Mouse (Mus musculus) left cerebral cortex, postnatal 4 days (tissue): ENCODE data around the gene Emx2. TPM values are rescaled to one million over a fixed set of nuclear protein-coding genes. Genes with fewer than 3 reads are reported as not detected.

Experiments
- DNase-seq: peaks from one replicate; pipeline ENCODE4 v3.0.0-alpha.2; 2022
- intact Hi-C: fragments of 180-260 bp; cut with DNase I; formaldehyde crosslinking; loops from one replicate; pipeline ENCODE4 v1.15.1; 2025
- total RNA-seq, 2 experiments: library from RNA; stranded (reverse); gene quantifications; 2 replicates each; pipeline ENCODE4 v1.2.3; 2021

Emx2 gene
- 10 to 100 TPM in 1 of 2 experiments, 1 to 10 TPM in 1; 9.1 to 12.7 TPM for total RNA-seq

- intact Hi-C loops, result loop anchor here (10.0 kb wide), 1 partner anchor 867 kb away; no protein-coding TSS in a partner anchor
These were observed at the start of gene Emx2 for GRCm38 (mm10) chr19:59457951-59458742. TSS of gene Emx2 (plus strand) at chr19:59458372.

GRCm38 (mm10) chr19:59414128-59414527 lies 44.0 kb upstream of the Emx2 start:
- intact Hi-C loops, result loop anchor here (10.0 kb wide), 1 partner anchor 1021 kb away; no protein-coding TSS in a partner anchor
- DNase-seq, result no peak

More at GRCm38 (mm10) chr19:59457951-59458742, at the start of gene Emx2:
- peak; percentile 59 for DNase-seq

- peak; percentile 89 for DNase-seq
- intact Hi-C loops, result loop anchor here (10.0 kb wide), 1 partner anchor 1017 kb away; no protein-coding TSS in a partner anchor
These were observed 40.1 kb upstream of the Emx2 start for GRCm38 (mm10) chr19:59418024-59418423.

- intact Hi-C loops, result loop anchor here (10.0 kb wide), 1 partner anchor 1016 kb away; no protein-coding TSS in a partner anchor
- no peak for DNase-seq
These were observed 39.5 kb upstream of the Emx2 start for GRCm38 (mm10) chr19:59418671-59419070.

- intact Hi-C loops, result loop anchor here (10.0 kb wide), 1 partner anchor 902 kb away; no protein-coding TSS in a partner anchor
These were observed 35.8 kb upstream of the Emx2 start for GRCm38 (mm10) chr19:59422393-59422792.

GRCm38 (mm10) chr19:59423685-59424084 lies 34.5 kb upstream of the Emx2 start:
- no peak for DNase-seq
- intact Hi-C loops, result loop anchor here (10.0 kb wide), 1 partner anchor 901 kb away; no protein-coding TSS in a partner anchor

More at GRCm38 (mm10) chr19:59422393-59422792, 35.8 kb upstream of the Emx2 start:
- no peak for DNase-seq

GRCm38 (mm10) chr19:59424975-59425374 lies 33.2 kb upstream of the Emx2 start:
- no peak for DNase-seq
- intact Hi-C loops, result loop anchor here (10.0 kb wide), 1 partner anchor 900 kb away; no protein-coding TSS in a partner anchor

GRCm38 (mm10) chr19:59432286-59432685 lies 25.9 kb upstream of the Emx2 start:
- DNase-seq, result peak; percentile 25
- intact Hi-C loops, result no loop called here

- intact Hi-C loops, result loop anchor here (5.0 to 10.0 kb wide), 2 partner anchors 692 to 874 kb away; no protein-coding TSS in a partner anchor
- DNase-seq, result no peak
These were observed 7.5 kb upstream of the Emx2 start for GRCm38 (mm10) chr19:59450561-59451135.

- intact Hi-C loops, result loop anchor here (5.0 to 10.0 kb wide), 2 partner anchors 691 to 873 kb away; no protein-coding TSS in a partner anchor
- DNase-seq, result no peak
These were observed 6.7 kb upstream of the Emx2 start for GRCm38 (mm10) chr19:59451441-59451951.

GRCm38 (mm10) chr19:59452321-59452720 lies 5.9 kb upstream of the Emx2 start:
- no peak for DNase-seq
- intact Hi-C loops, result loop anchor here (5.0 to 10.0 kb wide), 2 partner anchors 690 to 872 kb away; no protein-coding TSS in a partner anchor

- DNase-seq, result no peak
- intact Hi-C loops, result loop anchor here (5.0 to 10.0 kb wide), 2 partner anchors 689 to 871 kb away; no protein-coding TSS in a partner anchor
These were observed 4.6 kb upstream of the Emx2 start for GRCm38 (mm10) chr19:59453591-59453990.

GRCm38 (mm10) chr19:59454196-59454595 lies 4.0 kb upstream of the Emx2 start:
- peak; percentile 88 for DNase-seq
- intact Hi-C loops, result loop anchor here (5.0 to 10.0 kb wide), 2 partner anchors 688 to 871 kb away; no protein-coding TSS in a partner anchor

GRCm38 (mm10) chr19:59455671-59456070 lies 2.5 kb upstream of the Emx2 start:
- DNase-seq, result no peak
- intact Hi-C loops, result loop anchor here (10.0 kb wide), 1 partner anchor 869 kb away; no protein-coding TSS in a partner anchor

GRCm38 (mm10) chr19:59457011-59457945 lies 894 bp upstream of the Emx2 start:
- intact Hi-C loops, result loop anchor here (10.0 kb wide), 1 partner anchor 868 kb away; no protein-coding TSS in a partner anchor
- DNase-seq, result no peak

- intact Hi-C loops, result loop anchor here (10.0 kb wide), 1 partner anchor 866 kb away; no protein-coding TSS in a partner anchor
- DNase-seq, result no peak
These were observed 567 bp downstream of the Emx2 start for GRCm38 (mm10) chr19:59458743-59459135.

- peak; percentile 34 for DNase-seq
- intact Hi-C loops, result loop anchor here (10.0 kb wide), 1 partner anchor 866 kb away; no protein-coding TSS in a partner anchor
These were observed 1.1 kb downstream of the Emx2 start for GRCm38 (mm10) chr19:59459158-59459781.

GRCm38 (mm10) chr19:59459811-59460241 lies 1.7 kb downstream of the Emx2 start:
- DNase-seq, result no peak
- intact Hi-C loops, result loop anchor here (2.0 to 10.0 kb wide), 2 partner anchors 483 to 865 kb away; partner anchors contain the start of gene Rab11fip2
